Mouse (Mus musculus) limb, embryonic 10.5 days (tissue): Measurements from ENCODE around the gene Kndc1. TPM values are rescaled to one million over a fixed set of nuclear protein-coding genes. Genes with fewer than 3 reads are reported as not detected.
A peak's percentile ranks its signal among the peaks of the same experiment; 100 is the strongest.

Experiments used
- DNase-seq: peaks from one replicate; pipeline ENCODE4 v3.0.0-alpha.2; 2017; ENCODE audit warnings: low spot score
- H3K27ac ChIP-seq: fragments of 300-500 bp; sonication (generic); 2 replicates; pipeline ENCODE4 v1.5.1; 2016; ENCODE audit warnings: mild to moderate bottlenecking
- H3K27me3 ChIP-seq: fragments of 300-500 bp; sonication (generic); 2 replicates; pipeline ENCODE4 v1.6.1; 2016; ENCODE audit warnings: low read depth, mild to moderate bottlenecking; ENCODE audit not compliant: poor library complexity, severe bottlenecking
- H3K36me3 ChIP-seq: fragments of 300-500 bp; sonication (generic); 2 replicates; pipeline ENCODE4 v1.6.1; 2016; ENCODE audit warnings: mild to moderate bottlenecking, moderate library complexity
- H3K4me1 ChIP-seq: fragments of 300-500 bp; sonication (generic); 2 replicates; pipeline ENCODE4 v1.6.1; 2016
- H3K4me3 ChIP-seq: fragments of 300-500 bp; sonication (generic); 2 replicates; pipeline ENCODE4 v1.5.1; 2016; ENCODE audit warnings: mild to moderate bottlenecking, moderate library complexity
- H3K9me3 ChIP-seq: fragments of 300-500 bp; sonication (generic); replicated peaks from 2 replicates; pipeline ENCODE4 v1.6.1; 2016; ENCODE audit warnings: mild to moderate bottlenecking
- WGBS: fragments of 180-500 bp; shearing (Covaris S2); methylation state at CpG from one replicate; pipeline ENCODE4 v1.1.7; 2016; 5-methylcytosine and 5-hydroxymethylcytosine counted together
- polyA plus RNA-seq: library from polyadenylated mRNA; unstranded; fragments of >200 nt; fragmentation: Nextera tagmentation; extraction: Ambion mirVana; gene quantifications from 2 replicates; pipeline ENCODE4 v1.2.1, GENCODE M21; 2016

Kndc1 gene
- polyA plus RNA-seq, 1 experiment from 2014 or later, result not detected

DNA sequence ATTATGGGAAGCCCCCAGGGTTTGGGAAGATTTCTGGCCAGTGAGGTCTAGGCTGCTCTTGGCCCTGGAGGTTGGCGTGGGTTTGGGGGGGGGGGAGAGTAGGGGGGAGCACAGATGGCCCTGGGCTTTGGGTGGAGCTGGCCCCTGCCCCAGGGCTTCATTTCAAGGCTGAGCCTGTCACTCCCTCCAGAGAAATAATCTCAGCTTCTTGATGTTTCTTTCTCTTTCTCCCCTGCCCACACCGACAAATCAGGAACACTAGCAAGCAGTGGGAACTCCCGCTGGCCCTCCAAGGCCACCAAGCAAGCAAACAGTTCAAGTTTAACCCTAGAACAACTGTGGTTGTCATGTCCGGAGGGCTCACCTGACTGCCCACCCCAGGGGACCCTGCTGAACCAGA lies 69.3 kb downstream of the Kndc1 start:
- Histone ChIP-seq H3K4me1 (0 out of 2 replicates have a peak, but pooled peaks cover 3% of the 10 kb centered on the region), H3K4me3 (no peak overlapping the region), H3K36me3 (no peaks in the 10 kb centered on the region), H3K27ac (no peak overlapping the region), H3K9me3 (no peaks in the 10 kb centered on the region), H3K27me3 (peaks cover 26% of the 10 kb centered on the region)
- 66% methylated on average over 4 of the region's 4 CpGs for WGBS
- no peak for DNase-seq

- Histone ChIP-seq H3K27me3 (0 out of 2 replicates have a peak, but pooled peaks cover 9% of the 10 kb centered on the region), H3K4me1 (peaks cover 13% of the 10 kb centered on the region), H3K27ac (no peak overlapping the region), H3K4me3 (no peak overlapping the region), H3K36me3 (no peaks in the 10 kb centered on the region), H3K9me3 (no peaks in the 10 kb centered on the region)
- WGBS, result 33% methylated on average over 4 of the region's 4 CpGs
- DNase-seq, result no peak
Observed at GRCm38 (mm10) chr7:139967175-139967574, 72.7 kb downstream of the Kndc1 start.

GRCm38 (mm10) chr7:139968428-139968827 lies 73.9 kb downstream of the Kndc1 start:
- Histone ChIP-seq H3K36me3 (no peaks in the 10 kb centered on the region), H3K4me3 (no peak overlapping the region), H3K27ac (no peak overlapping the region), H3K9me3 (no peaks in the 10 kb centered on the region), H3K27me3 (0 out of 2 replicates have a peak, but pooled peaks cover 9% of the 10 kb centered on the region), H3K4me1 (peaks cover 13% of the 10 kb centered on the region)
- DNase-seq, result no peak
- 64% methylated on average over 5 of the region's 5 CpGs for WGBS

DNA sequence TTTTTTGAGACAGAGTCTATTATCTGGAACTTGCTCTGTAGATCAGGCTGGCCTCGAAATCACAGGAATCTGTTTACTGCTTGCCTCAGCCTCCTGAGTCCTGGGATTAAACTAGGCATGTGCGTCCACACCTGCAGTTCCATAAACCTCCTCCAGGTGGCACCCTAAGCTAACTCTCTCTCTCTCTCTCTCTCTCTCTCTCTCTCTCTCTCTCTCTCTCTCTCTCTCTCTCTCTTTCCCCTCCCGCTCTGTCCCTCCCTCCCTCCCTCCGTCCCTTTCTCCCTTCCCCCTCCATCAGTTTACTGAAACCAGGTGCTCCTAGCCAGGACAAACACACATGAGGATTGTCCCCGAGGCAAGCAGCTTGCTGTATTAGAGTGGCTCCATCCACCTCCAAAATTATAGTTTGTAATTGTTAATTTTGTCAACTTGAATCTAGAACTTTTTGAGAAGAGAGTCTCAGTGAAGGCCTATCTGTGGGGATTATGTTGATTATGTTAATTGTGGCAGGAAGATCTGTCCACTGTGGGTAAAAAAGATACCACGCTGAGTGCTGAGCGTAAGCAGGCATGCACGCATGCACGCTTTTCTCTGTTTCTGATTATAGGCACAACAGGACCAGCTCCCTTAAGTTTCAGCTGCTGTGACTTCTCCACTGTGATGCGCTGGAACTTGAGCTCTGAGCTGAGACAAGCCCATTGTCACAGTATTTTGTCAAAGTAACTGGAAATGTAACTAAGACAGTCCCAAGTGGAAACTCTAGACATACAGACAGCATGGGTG lies 75.0 kb downstream of the Kndc1 start:
- H3K9me3 ChIP-seq, result no peaks in the 10 kb centered on the region
- no peaks in the 10 kb centered on the region for H3K36me3 ChIP-seq
- H3K27ac ChIP-seq, result peak overlapping the region; percentile 53; the same call in 1 of the 2 replicates
- WGBS, result 37% methylated on average over 10 of the region's 10 CpGs
- H3K4me3 ChIP-seq, result no peak overlapping the region
- peaks cover 13% of the 10 kb centered on the region for H3K4me1 ChIP-seq
- 0 out of 2 replicates have a peak, but pooled peaks cover 9% of the 10 kb centered on the region for H3K27me3 ChIP-seq
- peak; percentile 83 for DNase-seq

GRCm38 (mm10) chr7:139970216-139970919 lies 75.9 kb downstream of the Kndc1 start:
- Histone ChIP-seq H3K36me3 (no peaks in the 10 kb centered on the region), H3K27me3 (0 out of 2 replicates have a peak, but pooled peaks cover 4% of the 10 kb centered on the region), H3K9me3 (no peaks in the 10 kb centered on the region), H3K27ac (peak overlapping the region; percentile 53; the same call in 1 of the 2 replicates), H3K4me1 (peaks cover 13% of the 10 kb centered on the region), H3K4me3 (no peak overlapping the region)
- no peak for DNase-seq
- 83% methylated on average over 10 of the region's 10 CpGs for WGBS

- Histone ChIP-seq H3K4me3 (no peak overlapping the region), H3K36me3 (no peaks in the 10 kb centered on the region), H3K27me3 (0 out of 2 replicates have a peak, but pooled peaks cover 4% of the 10 kb centered on the region), H3K4me1 (peaks cover 13% of the 10 kb centered on the region), H3K27ac (no peak overlapping the region), H3K9me3 (no peaks in the 10 kb centered on the region)
- WGBS, result 85% methylated on average over 5 of the region's 5 CpGs
- DNase-seq, result no peak
Observed at GRCm38 (mm10) chr7:139970979-139971378, 76.5 kb downstream of the Kndc1 start.

GRCm38 (mm10) chr7:139971436-139971835 lies 76.9 kb downstream of the Kndc1 start:
- 0 out of 2 replicates have a peak, but pooled peaks cover 4% of the 10 kb centered on the region for H3K27me3 ChIP-seq
- no peak overlapping the region for H3K4me3 ChIP-seq
- no peak overlapping the region for H3K27ac ChIP-seq
- no peaks in the 10 kb centered on the region for H3K9me3 ChIP-seq
- peaks cover 13% of the 10 kb centered on the region for H3K4me1 ChIP-seq
- no peak for DNase-seq
- 71% methylated on average over 6 of the region's 6 CpGs for WGBS
- H3K36me3 ChIP-seq, result no peaks in the 10 kb centered on the region

GRCm38 (mm10) chr7:139972923-139973331 lies 78.4 kb downstream of the Kndc1 start:
- Histone ChIP-seq H3K27me3 (0 out of 2 replicates have a peak, but pooled peaks cover 4% of the 10 kb centered on the region), H3K9me3 (no peaks in the 10 kb centered on the region), H3K36me3 (no peaks in the 10 kb centered on the region), H3K4me1 (peaks cover 13% of the 10 kb centered on the region), H3K27ac (no peak overlapping the region), H3K4me3 (no peak overlapping the region)
- DNase-seq, result no peak

DNA sequence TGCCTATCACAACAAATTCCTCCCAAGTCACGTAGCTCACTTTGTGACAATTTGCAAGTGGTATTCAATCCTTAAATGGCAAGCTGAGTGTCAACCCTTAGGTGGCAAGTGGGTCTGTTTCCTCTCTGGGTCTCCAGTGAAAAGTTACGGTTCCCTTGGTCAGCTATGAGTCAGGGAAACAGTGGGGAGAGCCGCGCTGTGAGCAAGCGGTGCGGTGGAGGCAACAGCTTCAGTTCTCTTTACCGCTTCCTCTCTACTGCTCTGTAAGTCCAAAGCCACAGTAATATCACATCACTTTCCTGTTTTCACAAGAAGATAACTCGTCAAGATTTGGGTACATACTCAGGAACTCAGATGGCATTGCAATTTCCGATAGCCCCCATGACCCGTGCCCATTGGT lies 79.8 kb downstream of the Kndc1 start:
- Histone ChIP-seq H3K27ac (no peak overlapping the region), H3K9me3 (no peaks in the 10 kb centered on the region), H3K27me3 (no peaks in the 10 kb centered on the region), H3K36me3 (no peaks in the 10 kb centered on the region), H3K4me1 (peaks cover 23% of the 10 kb centered on the region), H3K4me3 (no peak overlapping the region)
- no peak for DNase-seq
- 88% methylated on average over 10 of the region's 10 CpGs for WGBS

GRCm38 (mm10) chr7:139975471-139975870 lies 81.0 kb downstream of the Kndc1 start:
- H3K27me3 ChIP-seq, result 0 out of 2 replicates have a peak, but pooled peaks cover 3% of the 10 kb centered on the region
- H3K9me3 ChIP-seq, result no peaks in the 10 kb centered on the region
- H3K36me3 ChIP-seq, result no peaks in the 10 kb centered on the region
- no peak for DNase-seq
- H3K4me1 ChIP-seq, result peaks cover 13% of the 10 kb centered on the region
- WGBS, result 57% methylated on average over 5 of the region's 5 CpGs
- no peak overlapping the region for H3K27ac ChIP-seq
- no peak overlapping the region for H3K4me3 ChIP-seq

GRCm38 (mm10) chr7:139978278-139978892 lies 83.9 kb downstream of the Kndc1 start, which contains the start of gene 6430531B16Rik:
TSS of gene 6430531B16Rik (minus strand) at chr7:139978755.
- WGBS, result 6% methylated on average over 32 of the region's 32 CpGs
- Histone ChIP-seq H3K27ac (peak within 1 kb of the TSS; percentile 79), H3K9me3 (no peaks in the 10 kb centered on the region)

GRCm38 (mm10) chr7:139979011-139979719 lies 84.7 kb downstream of the Kndc1 start:
- 53% methylated on average over 13 of the region's 13 CpGs for WGBS
- Histone ChIP-seq H3K27me3 (0 out of 2 replicates have a peak, but pooled peaks cover 3% of the 10 kb centered on the region), H3K4me1 (peaks cover 13% of the 10 kb centered on the region), H3K27ac (no peak overlapping the region), H3K36me3 (no peaks in the 10 kb centered on the region), H3K4me3 (peak overlapping the region; percentile 70), H3K9me3 (no peaks in the 10 kb centered on the region)
- DNase-seq, result no peak

More at GRCm38 (mm10) chr7:139978278-139978892, 83.9 kb downstream of the Kndc1 start, which contains the start of gene 6430531B16Rik:
- no peaks in the 10 kb centered on the region for H3K36me3 ChIP-seq
- peak within 1 kb of the TSS; percentile 70 for H3K4me3 ChIP-seq
- H3K27me3 ChIP-seq, result 0 out of 2 replicates have a peak, but pooled peaks cover 3% of the 10 kb centered on the region
- H3K4me1 ChIP-seq, result peaks cover 13% of the 10 kb centered on the region
- DNase-seq, result peak; percentile 89
